Mouse (Mus musculus) hindbrain, embryonic 15.5 days (tissue): ENCODE data around the gene 2310034G01Rik. TPM values are rescaled to one million over a fixed set of nuclear protein-coding genes. Genes with fewer than 3 reads are reported as not detected.

ENCODE experiments used
- ATAC-seq: fragments of 200-750 bp; cut with Nextera tagmentation; 2 replicates; pipeline ENCODE4 v1.8.0; 2017; ENCODE audit warnings: low read depth, moderate number of reproducible peaks, moderate TSS enrichment; ENCODE audit not compliant: low FRiP score
- H3K27ac ChIP-seq: fragments of 300-500 bp; sonication (generic); replicated peaks from 2 replicates; pipeline ENCODE4 v1.5.1; 2015; ENCODE audit warnings: mild to moderate bottlenecking, inconsistent platforms
- H3K27me3 ChIP-seq: fragments of 300-500 bp; sonication (generic); 2 replicates; pipeline ENCODE4 v1.6.1; 2015; ENCODE audit warnings: control low read depth, inconsistent platforms
- H3K36me3 ChIP-seq: fragments of 300-500 bp; sonication (generic); 2 replicates; pipeline ENCODE4 v1.6.1; 2015; ENCODE audit warnings: control low read depth, inconsistent platforms
- H3K4me1 ChIP-seq: fragments of 300-500 bp; sonication (generic); replicated peaks from 2 replicates; pipeline ENCODE4 v1.6.1; 2015; ENCODE audit warnings: control low read depth, inconsistent platforms
- H3K4me2 ChIP-seq: fragments of 300-500 bp; sonication (generic); 2 replicates; pipeline ENCODE4 v1.6.1; 2015; ENCODE audit warnings: moderate library complexity, mild to moderate bottlenecking, inconsistent platforms
- H3K4me3 ChIP-seq: fragments of 300-500 bp; sonication (generic); 2 replicates; pipeline ENCODE4 v1.5.1; 2015; ENCODE audit warnings: mild to moderate bottlenecking, inconsistent platforms
- H3K9ac ChIP-seq: fragments of 300-500 bp; sonication (generic); 2 replicates; pipeline ENCODE4 v1.6.1; 2015; ENCODE audit warnings: inconsistent platforms
- H3K9me3 ChIP-seq: fragments of 300-500 bp; sonication (generic); 2 replicates; pipeline ENCODE4 v1.6.1; 2016; ENCODE audit warnings: control low read depth, inconsistent platforms
- WGBS: fragments of 180-500 bp; shearing (Covaris S2); methylation state at CpG from one replicate; pipeline ENCODE4 v1.1.7; 2015; 5-methylcytosine and 5-hydroxymethylcytosine counted together
- polyA plus RNA-seq: library from polyadenylated mRNA; unstranded; fragments of >200 nt; fragmentation: Nextera tagmentation; extraction: Ambion mirVana; gene quantifications from 2 replicates; pipeline ENCODE4 v1.2.1, GENCODE M21; 2015

2310034G01Rik gene
- polyA plus RNA-seq, 1 experiment from 2014 or later, result 2.3 TPM

DNA sequence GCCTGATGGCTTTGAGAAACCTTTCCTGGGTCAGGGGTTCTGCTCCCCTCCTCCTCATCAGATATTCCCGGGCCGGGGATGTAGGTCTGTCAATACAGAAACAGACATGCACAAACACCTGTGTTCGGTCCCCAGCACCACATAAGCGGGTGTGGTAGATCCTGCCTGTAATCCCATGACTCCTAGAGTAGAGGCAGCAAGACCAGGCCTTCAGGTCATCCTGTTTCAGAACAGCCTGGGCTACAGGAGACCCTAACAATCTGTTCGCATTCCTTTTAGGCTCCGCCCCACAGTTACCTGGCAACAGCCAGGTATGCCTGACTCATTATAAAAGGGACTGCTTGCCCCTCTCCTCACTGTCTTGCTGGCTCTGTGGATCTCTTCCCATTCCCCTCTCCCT lies 552 bp downstream of the 2310034G01Rik start:
- peaks cover 26% of the 10 kb centered on the region for H3K4me1 ChIP-seq
- ATAC-seq, result peak; percentile 32
- no peaks in the 10 kb centered on the region; the same call in 1 of the 2 replicates for H3K27me3 ChIP-seq
- no peaks in the 10 kb centered on the region for H3K9me3 ChIP-seq
- peak overlapping the region; percentile 81 for H3K9ac ChIP-seq
- peak overlapping the region; percentile 94 for H3K27ac ChIP-seq
- H3K4me2 ChIP-seq, result peak overlapping the region; percentile 75
- WGBS, result 26% methylated on average over 6 of the region's 6 CpGs
- no peaks in the 10 kb centered on the region for H3K36me3 ChIP-seq
- H3K4me3 ChIP-seq, result peak overlapping the region; percentile 58

DNA sequence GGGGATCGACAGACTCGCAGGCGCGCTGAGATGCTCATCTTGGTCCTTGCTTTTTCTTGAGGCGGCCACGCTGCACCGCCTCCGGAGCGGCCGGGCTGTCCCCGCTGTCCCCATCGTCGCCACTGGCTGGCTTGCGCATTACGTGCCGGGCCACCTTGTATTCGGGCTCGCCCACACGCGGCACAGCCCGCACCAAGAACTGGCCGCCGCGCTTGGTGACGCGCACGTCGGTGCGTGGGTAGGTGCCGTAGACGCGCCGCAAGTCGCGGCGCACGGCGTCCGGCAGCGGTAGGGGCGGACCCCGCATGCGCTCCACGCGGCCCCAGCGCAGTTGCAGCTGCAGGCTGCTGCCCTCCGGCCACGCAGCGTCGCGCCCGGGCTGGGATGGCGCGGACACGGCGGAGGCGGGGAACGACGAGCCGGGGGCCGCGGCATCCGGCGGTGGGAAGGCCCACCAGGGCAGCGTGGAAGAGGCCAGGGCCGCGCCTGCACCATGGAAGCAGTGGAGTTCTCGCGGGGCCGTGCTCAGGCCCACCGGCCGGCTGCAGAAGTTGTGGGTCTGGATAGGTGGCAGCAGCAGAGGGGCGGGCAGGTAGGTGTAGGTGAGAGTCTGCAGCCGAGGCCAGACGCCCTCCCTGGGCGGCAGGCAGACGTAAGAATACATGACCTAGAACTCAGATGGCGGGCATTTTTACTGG lies 1.2 kb downstream of the 2310034G01Rik start:
- peak; percentile 94 for ATAC-seq
- Histone ChIP-seq H3K9me3 (no peaks in the 10 kb centered on the region), H3K9ac (peak overlapping the region; percentile 81), H3K27me3 (no peaks in the 10 kb centered on the region; the same call in 1 of the 2 replicates), H3K27ac (peak overlapping the region; percentile 94), H3K4me2 (peak overlapping the region; percentile 75), H3K4me1 (peaks cover 26% of the 10 kb centered on the region), H3K4me3 (peak overlapping the region; percentile 58), H3K36me3 (no peaks in the 10 kb centered on the region)
- 1% methylated on average over 77 of the region's 78 CpGs for WGBS

DNA sequence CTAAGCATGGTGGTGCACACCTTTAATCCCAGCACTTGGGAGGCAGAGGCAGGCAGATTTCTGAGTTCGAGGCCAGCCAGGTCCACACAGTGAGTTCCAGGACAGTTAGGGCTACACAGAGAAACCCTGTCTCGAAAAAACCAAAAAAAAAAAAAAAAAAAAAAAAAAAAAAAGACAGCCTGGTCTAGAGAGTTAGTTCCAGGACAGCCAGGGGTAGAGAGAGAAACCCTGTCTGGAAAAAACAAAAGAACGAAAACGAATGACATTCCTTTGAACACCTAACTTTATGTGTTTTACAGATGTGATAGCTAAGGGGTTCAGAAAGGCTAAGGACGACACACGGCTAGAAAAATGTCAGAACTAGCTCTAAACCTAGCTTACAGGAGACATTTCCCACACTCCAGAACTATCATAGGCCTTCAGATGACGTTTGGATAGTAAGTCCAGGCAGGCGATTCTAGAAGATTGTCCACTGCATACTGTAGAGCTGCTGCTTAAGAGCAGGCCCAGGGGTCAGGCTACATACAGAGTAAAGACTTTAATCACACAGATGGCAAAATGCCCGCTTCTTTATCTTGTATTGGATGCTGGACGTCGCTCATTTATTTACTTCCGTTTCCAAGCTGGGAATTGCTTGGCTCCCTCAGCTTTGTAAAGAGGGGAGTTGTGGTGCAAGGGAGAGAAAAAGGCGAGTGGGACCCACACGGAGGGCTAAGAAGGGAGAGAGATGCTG lies 2.0 kb downstream of the 2310034G01Rik start:
- Histone ChIP-seq H3K27ac (peak overlapping the region; percentile 94), H3K9ac (peak overlapping the region; percentile 81), H3K4me1 (peaks cover 26% of the 10 kb centered on the region), H3K36me3 (no peaks in the 10 kb centered on the region), H3K27me3 (no peaks in the 10 kb centered on the region; the same call in 1 of the 2 replicates), H3K9me3 (no peaks in the 10 kb centered on the region), H3K4me2 (peak overlapping the region; percentile 75), H3K4me3 (peak overlapping the region; percentile 58)
- 28% methylated on average over 14 of the region's 14 CpGs for WGBS
- no peak for ATAC-seq

DNA sequence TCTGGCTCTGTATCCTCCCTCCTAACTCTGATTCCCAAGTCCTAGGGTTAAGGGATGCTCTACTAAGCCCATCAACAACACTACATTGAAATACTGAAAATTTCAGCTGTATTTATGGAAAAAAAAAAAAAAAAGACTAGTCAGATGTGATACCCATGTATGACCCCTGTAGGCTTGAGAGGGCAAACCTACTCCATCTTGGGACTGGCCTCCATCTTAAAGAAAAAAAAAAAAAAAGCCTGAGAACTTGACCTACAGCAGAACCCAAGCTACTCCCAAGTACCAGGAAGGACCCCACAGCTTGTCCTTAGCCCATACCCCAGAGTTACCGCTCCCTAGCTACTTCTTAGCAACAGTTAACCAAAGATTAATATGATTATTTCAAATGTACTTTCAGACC lies 3.0 kb downstream of the 2310034G01Rik start:
- Histone ChIP-seq H3K9ac (no peak overlapping the region), H3K4me2 (no peak overlapping the region), H3K4me1 (peaks cover 26% of the 10 kb centered on the region), H3K27ac (no peak overlapping the region), H3K27me3 (no peaks in the 10 kb centered on the region; the same call in 1 of the 2 replicates), H3K36me3 (no peaks in the 10 kb centered on the region), H3K9me3 (no peaks in the 10 kb centered on the region), H3K4me3 (no peak overlapping the region)
- WGBS, result 97% methylated on average over 1 of the region's 1 CpGs
- no peak for ATAC-seq

DNA sequence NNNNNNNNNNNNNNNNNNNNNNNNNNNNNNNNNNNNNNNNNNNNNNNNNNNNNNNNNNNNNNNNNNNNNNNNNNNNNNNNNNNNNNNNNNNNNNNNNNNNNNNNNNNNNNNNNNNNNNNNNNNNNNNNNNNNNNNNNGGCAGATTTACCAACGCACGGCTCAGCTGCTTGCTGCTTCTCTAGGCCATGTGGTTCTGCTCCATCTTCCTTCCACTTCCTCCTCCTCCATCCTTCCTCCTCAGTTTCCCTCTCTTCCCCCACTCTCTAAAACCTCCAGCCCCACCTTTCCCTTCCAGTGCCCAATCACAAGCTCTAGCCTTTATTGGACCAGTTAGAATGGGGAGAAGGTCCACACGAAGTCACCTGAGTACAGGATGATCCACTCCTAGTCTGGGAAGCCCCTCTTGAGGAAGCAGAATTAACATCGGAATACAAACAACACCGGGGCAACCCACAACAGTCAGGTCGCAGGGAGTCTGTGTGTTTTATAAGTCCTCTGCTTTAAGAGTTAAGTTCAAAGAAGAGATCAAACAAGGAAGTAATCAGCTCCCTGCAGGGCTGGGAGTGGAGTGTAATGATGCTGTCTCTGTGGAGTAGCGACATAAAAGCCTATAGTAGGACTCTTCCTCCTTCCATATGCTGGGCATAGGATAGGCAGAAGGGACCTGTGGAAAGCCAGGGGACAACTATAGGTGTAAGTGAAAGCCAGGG lies 5.2 kb downstream of the 2310034G01Rik start:
- H3K27ac ChIP-seq, result no peak overlapping the region
- H3K9me3 ChIP-seq, result no peaks in the 10 kb centered on the region
- H3K4me2 ChIP-seq, result no peak overlapping the region
- ATAC-seq, result no peak
- H3K4me1 ChIP-seq, result peaks cover 19% of the 10 kb centered on the region
- no peak overlapping the region for H3K9ac ChIP-seq
- no peaks in the 10 kb centered on the region for H3K36me3 ChIP-seq
- H3K4me3 ChIP-seq, result no peak overlapping the region
- WGBS, result 31% methylated on average over 7 of the region's 7 CpGs
- H3K27me3 ChIP-seq, result no peaks in the 10 kb centered on the region

DNA sequence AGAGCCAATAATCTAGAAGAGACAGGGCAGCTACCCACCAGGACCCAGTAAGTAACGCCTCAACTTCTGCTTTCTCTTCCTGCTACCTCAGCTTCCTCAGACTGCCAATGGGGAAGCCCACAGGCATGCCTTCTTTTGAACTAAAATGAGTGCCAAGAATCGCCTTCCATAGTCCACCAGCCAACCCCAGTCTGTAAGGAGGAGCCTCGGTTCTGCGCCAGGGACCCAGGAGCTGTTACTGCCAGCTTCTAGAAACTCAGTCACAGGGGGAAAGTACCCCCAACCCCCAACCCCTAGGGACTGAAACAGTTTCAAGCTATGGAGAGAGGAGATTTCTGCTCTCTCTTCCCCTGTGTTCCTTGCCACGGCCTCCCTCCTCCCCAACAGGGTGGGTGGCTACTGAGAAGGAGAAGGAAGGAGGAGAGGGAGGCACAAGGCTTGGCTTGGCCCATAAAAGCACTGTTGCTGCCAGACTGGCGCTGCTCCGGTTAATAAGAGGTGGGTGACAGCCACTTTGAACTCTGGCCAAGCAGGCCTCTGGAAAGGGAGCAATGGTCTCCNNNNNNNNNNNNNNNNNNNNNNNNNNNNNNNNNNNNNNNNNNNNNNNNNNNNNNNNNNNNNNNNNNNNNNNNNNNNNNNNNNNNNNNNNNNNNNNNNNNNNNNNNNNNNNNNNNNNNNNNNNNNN lies 10.7 kb downstream of the 2310034G01Rik start:
- Histone ChIP-seq H3K4me1 (peaks cover 30% of the 10 kb centered on the region), H3K9me3 (no peaks in the 10 kb centered on the region), H3K4me3 (peak overlapping the region; percentile 76; the same call in 1 of the 2 replicates), H3K27me3 (no peaks in the 10 kb centered on the region), H3K4me2 (peak overlapping the region; percentile 81), H3K9ac (peak overlapping the region; percentile 43; the same call in 1 of the 2 replicates), H3K27ac (peak overlapping the region; percentile 77), H3K36me3 (no peaks in the 10 kb centered on the region)
- WGBS, result 53% methylated on average over 7 of the region's 7 CpGs
- ATAC-seq, result peak; percentile 20; the same call in 1 of the 2 replicates

DNA sequence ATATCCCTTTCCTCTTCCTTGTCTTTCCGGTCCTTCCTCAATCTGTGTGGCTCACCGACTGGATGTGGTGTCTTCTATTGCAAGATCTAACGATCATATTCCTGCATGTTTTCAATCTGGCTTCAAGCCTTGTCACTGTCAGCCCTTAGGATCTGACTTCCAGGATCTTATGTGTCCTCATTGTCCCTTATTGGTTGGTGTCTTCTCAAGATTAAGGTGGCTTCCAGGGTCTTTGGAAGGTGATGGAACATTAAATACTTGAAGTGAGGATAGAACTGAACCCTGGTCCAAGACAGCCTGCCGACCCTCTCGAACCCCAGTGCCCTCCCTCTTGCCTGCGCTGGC lies 11.2 kb downstream of the 2310034G01Rik start:
- H3K4me1 ChIP-seq, result peaks cover 30% of the 10 kb centered on the region
- no peaks in the 10 kb centered on the region for H3K36me3 ChIP-seq
- ATAC-seq, result no peak
- no peaks in the 10 kb centered on the region for H3K9me3 ChIP-seq
- H3K27me3 ChIP-seq, result no peaks in the 10 kb centered on the region
- peak overlapping the region; percentile 81 for H3K4me2 ChIP-seq
- peak overlapping the region; percentile 43 for H3K9ac ChIP-seq
- H3K4me3 ChIP-seq, result peak overlapping the region; percentile 76
- H3K27ac ChIP-seq, result peak overlapping the region; percentile 77
- WGBS, result 52% methylated on average over 6 of the region's 6 CpGs

DNA sequence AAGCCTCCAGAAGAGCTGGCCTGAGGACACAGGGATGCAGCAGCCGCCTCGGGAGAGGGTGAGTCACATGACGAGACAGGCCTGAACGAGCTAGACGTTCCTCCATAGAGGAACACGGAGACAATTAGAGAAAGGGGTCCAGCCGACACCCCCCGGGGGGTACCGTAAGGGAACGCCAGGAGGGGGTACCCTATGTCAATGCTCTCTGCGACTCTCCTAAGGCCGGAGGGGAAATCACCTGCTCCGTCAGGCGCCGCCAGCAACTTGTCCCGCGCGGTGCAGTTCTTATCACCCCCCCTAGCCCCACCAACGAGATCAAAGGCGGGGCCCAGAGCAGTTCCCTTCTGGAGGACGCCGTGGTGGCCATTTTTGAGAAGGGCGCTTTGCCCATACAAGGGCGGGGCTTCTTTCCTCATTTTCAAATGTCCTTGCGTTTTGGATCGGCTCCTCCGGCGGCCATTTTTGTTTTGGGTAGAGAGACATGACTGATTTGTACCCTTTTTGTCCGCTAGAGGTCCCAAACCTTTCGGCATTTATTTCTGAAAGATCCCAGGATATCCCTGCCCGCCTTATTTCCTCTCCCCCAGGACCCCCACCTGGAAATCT lies 11.7 kb downstream of the 2310034G01Rik start, which contains the start of gene Cuedc2:
Gene Cuedc2, minus strand, starts transcription at position 372 of the 606 bp plus-strand sequence.
- no peaks in the 10 kb centered on the region for H3K9me3 ChIP-seq
- H3K27ac ChIP-seq, result peak within 1 kb of the TSS; percentile 85
- ATAC-seq, result peak; percentile 91
- no peaks in the 10 kb centered on the region for H3K27me3 ChIP-seq
- WGBS, result under 1% methylated on average over 31 of the region's 31 CpGs
- peak within 1 kb of the TSS; percentile 77 for H3K9ac ChIP-seq
- no peaks in the 10 kb centered on the region for H3K36me3 ChIP-seq
- H3K4me2 ChIP-seq, result peak within 1 kb of the TSS; percentile 81
- H3K4me3 ChIP-seq, result peak within 1 kb of the TSS; percentile 76
- H3K4me1 ChIP-seq, result peaks cover 30% of the 10 kb centered on the region

DNA sequence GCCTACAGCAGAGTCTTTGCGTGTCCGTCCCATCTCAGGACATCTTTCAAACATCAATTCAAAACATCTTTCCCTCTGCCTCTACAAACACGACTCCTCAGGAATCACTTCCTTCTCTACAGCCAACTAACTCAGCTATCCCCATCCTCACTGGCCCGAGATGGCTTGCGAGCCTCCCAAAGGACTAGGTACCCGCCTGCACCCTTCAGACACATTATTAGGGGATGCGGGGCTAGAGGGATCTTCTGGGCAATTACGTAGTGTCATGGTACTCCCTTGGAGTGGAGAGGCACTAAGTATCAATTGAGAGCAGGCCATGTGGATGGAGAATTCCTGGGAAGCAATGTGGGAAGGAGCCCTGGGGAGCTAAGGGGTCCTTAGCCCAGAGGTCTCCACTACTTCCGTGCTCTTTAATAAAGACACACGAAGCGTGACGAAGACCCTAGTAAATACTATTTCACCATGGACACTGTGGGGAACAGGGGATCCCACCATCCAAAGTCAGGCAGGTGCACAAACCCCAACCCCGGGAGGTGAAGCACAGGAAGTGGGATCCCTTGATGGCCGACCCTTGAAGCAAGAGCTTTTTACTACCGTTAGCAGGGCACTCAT lies 12.3 kb downstream of the 2310034G01Rik start:
- H3K27me3 ChIP-seq, result no peaks in the 10 kb centered on the region
- H3K9me3 ChIP-seq, result no peaks in the 10 kb centered on the region
- H3K4me3 ChIP-seq, result peak overlapping the region; percentile 76
- peak overlapping the region; percentile 85 for H3K27ac ChIP-seq
- 29% methylated on average over 15 of the region's 15 CpGs for WGBS
- peak overlapping the region; percentile 77 for H3K9ac ChIP-seq
- no peak; the same call in 1 of the 2 replicates for ATAC-seq
- peak overlapping the region; percentile 81 for H3K4me2 ChIP-seq
- no peaks in the 10 kb centered on the region for H3K36me3 ChIP-seq
- H3K4me1 ChIP-seq, result peaks cover 33% of the 10 kb centered on the region

DNA sequence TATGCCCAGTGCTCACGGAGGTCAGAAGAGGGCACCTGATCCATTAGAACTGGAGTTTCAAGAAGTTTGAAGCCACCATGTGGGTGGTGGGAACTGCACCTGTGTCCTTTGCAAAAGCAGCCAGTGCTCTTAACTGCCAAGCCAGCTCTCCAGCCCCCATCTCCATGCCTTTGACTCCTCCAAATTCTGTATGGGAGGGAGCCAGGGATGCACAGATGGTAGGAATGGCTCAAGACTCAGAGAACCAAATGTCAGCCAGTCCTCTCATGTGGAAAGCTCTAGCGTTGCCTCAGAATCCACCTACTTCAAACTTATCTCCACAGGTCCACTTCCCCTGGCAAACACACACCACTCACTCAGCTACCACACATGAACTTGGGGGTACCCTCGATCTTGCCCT lies 16.2 kb downstream of the 2310034G01Rik start:
- Histone ChIP-seq H3K27me3 (no peaks in the 10 kb centered on the region), H3K9ac (no peak overlapping the region), H3K4me2 (no peak overlapping the region)

More for the DNA sequence above, 16.2 kb downstream of the 2310034G01Rik start:
- Histone ChIP-seq H3K4me1 (peaks cover 40% of the 10 kb centered on the region), H3K4me3 (no peak overlapping the region), H3K36me3 (peaks cover 15% of the 10 kb centered on the region), H3K27ac (no peak overlapping the region), H3K9me3 (no peaks in the 10 kb centered on the region)
- ATAC-seq, result no peak
- WGBS, result 89% methylated on average over 3 of the region's 3 CpGs
